Mouse (Mus musculus) hindbrain, embryonic 11.5 days (tissue): ENCODE data around the gene Gnl3. TPM values are rescaled to one million over a fixed set of nuclear protein-coding genes. Genes with fewer than 3 reads are reported as not detected.
A peak's percentile ranks its signal among the peaks of the same experiment; 100 is the strongest.

Experiments used
- ATAC-seq: fragments of 200-750 bp; cut with Nextera tagmentation; 2 replicates; pipeline ENCODE4 v1.8.0; 2017; ENCODE audit warnings: mild to moderate bottlenecking, moderate TSS enrichment, moderate library complexity; ENCODE audit not compliant: low FRiP score
- DNase-seq: peaks from one replicate; pipeline ENCODE4 v3.0.0-alpha.2; 2015; ENCODE audit warnings: low spot score
- H3K27ac ChIP-seq: fragments of 300-500 bp; sonication (generic); 2 replicates; pipeline ENCODE4 v1.5.1; 2014; ENCODE audit warnings: mild to moderate bottlenecking, low read depth, low read length
- H3K27me3 ChIP-seq: fragments of 300-500 bp; sonication (generic); 2 replicates; pipeline ENCODE4 v1.6.1; 2014; ENCODE audit warnings: mild to moderate bottlenecking, low read length, moderate library complexity, mixed read lengths; ENCODE audit not compliant: control insufficient read depth, insufficient read depth
- H3K36me3 ChIP-seq: fragments of 300-500 bp; sonication (generic); 2 replicates; pipeline ENCODE4 v1.6.1; 2014; ENCODE audit warnings: mild to moderate bottlenecking, low read length, moderate library complexity, mixed read lengths; ENCODE audit not compliant: control insufficient read depth, insufficient read depth
- H3K4me1 ChIP-seq: fragments of 300-500 bp; sonication (generic); replicated peaks from 2 replicates; pipeline ENCODE4 v1.6.1; 2014; ENCODE audit warnings: low read length, mixed read lengths; ENCODE audit not compliant: control insufficient read depth, insufficient read depth
- H3K4me2 ChIP-seq: fragments of 300-500 bp; sonication (generic); replicated peaks from 2 replicates; pipeline ENCODE4 v1.6.1; 2014; ENCODE audit warnings: mild to moderate bottlenecking, low read depth, low read length
- H3K4me3 ChIP-seq: fragments of 300-500 bp; sonication (generic); 2 replicates; pipeline ENCODE4 v1.5.1; 2014; ENCODE audit warnings: low read depth, low read length
- H3K9ac ChIP-seq: fragments of 300-500 bp; sonication (generic); 2 replicates; pipeline ENCODE4 v1.6.1; 2014; ENCODE audit warnings: low read depth, low read length
- H3K9me3 ChIP-seq: fragments of 300-500 bp; sonication (generic); 2 replicates; pipeline ENCODE4 v1.6.1; 2016; ENCODE audit warnings: low read length; ENCODE audit not compliant: control insufficient read depth
- WGBS: fragments of 180-500 bp; shearing (Covaris S2); extraction: QIAGEN DNeasy Blood & Tissue Kit; methylation state at CpG from one replicate; pipeline ENCODE4 v1.1.7; 2014; 5-methylcytosine and 5-hydroxymethylcytosine counted together
- polyA plus RNA-seq: library from polyadenylated mRNA; unstranded; fragments of >200 nt; fragmentation: Nextera tagmentation; extraction: Ambion mirVana; gene quantifications from 2 replicates; pipeline ENCODE4 v1.2.1, GENCODE M21; 2014

The Gnl3 gene
- polyA plus RNA-seq, result 82.6 and 85.6 TPM in 2 replicates

DNA sequence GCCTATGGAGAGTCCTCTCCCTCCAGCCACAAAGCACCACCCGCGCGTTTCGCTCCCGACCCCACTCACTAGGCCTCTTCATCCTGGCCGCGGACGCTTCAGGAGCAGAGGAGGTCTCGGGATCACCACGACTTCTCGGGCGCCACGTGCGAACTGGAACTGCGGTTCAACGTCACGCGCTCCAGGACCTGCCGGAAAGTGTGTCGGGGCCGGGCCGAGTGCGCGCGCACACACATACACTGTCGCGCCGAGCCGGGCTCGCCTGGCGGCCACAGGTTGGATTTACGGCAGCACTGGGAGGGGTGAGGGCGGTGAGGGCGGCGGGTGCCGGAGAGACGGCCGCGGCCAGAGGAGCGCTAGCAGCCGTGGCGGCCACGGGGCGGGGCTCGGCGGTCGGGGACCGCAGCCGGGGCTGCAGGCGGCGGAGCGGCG, at the start of gene Gnl3, which contains the start of gene Pbrm1:
Gnl3 (minus strand) TSS at position 293 of the 432 bp plus-strand sequence.
Pbrm1 (plus strand) TSS at position 279 of the 432 bp plus-strand sequence.
- under 1% methylated on average over 45 of the region's 53 CpGs for WGBS

DNA sequence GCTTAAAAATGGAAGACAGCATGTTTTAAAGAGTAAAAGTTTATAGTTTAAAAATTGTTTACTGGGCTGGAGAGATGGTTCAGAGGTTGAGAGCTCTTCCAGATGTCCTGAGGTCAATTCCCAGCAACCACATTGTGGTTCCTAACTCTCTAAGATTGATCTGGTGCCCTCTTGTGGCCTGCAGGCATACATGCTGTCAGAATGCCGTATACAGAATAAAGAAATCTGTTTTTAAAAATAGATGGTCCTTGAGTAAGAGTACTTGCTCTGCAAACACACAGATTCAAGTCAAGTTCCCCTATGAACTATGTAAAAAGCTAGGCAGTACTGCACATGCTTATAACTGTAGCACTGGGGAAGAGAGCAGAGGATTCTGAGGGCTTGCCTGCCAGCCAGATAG, 43.3 kb upstream of the Gnl3 start:
- Histone ChIP-seq H3K4me2 (no peak overlapping the region), H3K9ac (no peak overlapping the region), H3K4me1 (no peaks in the 10 kb centered on the region), H3K36me3 (peaks cover 24% of the 10 kb centered on the region), H3K27ac (no peak overlapping the region), H3K27me3 (no peaks in the 10 kb centered on the region), H3K4me3 (no peak overlapping the region), H3K9me3 (no peaks in the 10 kb centered on the region)
- WGBS, result 82% methylated on average over 1 of the region's 1 CpGs
- DNase-seq (no peak), ATAC-seq (no peak)

More for the DNA sequence above, at the start of gene Gnl3, which contains the start of gene Pbrm1:
- Histone ChIP-seq H3K9ac (peak within 1 kb of the TSS; percentile 93), H3K4me1 (0 out of 2 replicates have a peak, but pooled peaks cover 4% of the 10 kb centered on the region), H3K27ac (peak within 1 kb of the TSS; percentile 98), H3K27me3 (no peaks in the 10 kb centered on the region), H3K4me3 (peak within 1 kb of the TSS; percentile 66), H3K9me3 (no peaks in the 10 kb centered on the region), H3K36me3 (no peaks in the 10 kb centered on the region; the same call in 1 of the 2 replicates), H3K4me2 (peak within 1 kb of the TSS; percentile 63)
- peak; percentile 94 for ATAC-seq
- DNase-seq, result peak; percentile 97

DNA sequence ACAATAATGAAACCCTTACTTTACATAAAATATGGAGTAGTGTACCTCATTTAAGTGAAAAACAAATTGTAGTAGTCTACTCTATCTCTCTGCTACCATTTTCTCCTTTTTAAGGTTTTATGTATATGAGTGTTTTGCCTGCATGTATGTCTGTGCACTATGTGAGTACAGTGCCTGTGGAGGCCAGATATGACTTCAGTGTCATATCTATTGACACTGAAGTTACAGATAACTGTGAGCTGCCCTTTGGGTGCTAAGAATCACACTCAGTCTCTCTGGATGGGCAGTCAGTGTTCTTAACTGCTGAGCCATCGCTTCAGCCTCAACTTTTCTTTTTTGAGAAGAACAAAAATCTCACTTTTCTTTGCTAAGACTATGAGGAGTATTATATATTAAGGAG, 26.9 kb upstream of the Gnl3 start:
- H3K27me3 ChIP-seq, result no peaks in the 10 kb centered on the region
- no peaks in the 10 kb centered on the region for H3K4me1 ChIP-seq
- H3K9ac ChIP-seq, result no peak overlapping the region
- H3K4me3 ChIP-seq, result no peak overlapping the region
- 83% methylated on average over 1 of the region's 1 CpGs for WGBS
- DNase-seq, result no peak
- ATAC-seq, result no peak
- H3K27ac ChIP-seq, result no peak overlapping the region
- H3K36me3 ChIP-seq, result peaks cover 15% of the 10 kb centered on the region; the same call in 1 of the 2 replicates
- H3K9me3 ChIP-seq, result no peaks in the 10 kb centered on the region
- H3K4me2 ChIP-seq, result no peak overlapping the region

DNA sequence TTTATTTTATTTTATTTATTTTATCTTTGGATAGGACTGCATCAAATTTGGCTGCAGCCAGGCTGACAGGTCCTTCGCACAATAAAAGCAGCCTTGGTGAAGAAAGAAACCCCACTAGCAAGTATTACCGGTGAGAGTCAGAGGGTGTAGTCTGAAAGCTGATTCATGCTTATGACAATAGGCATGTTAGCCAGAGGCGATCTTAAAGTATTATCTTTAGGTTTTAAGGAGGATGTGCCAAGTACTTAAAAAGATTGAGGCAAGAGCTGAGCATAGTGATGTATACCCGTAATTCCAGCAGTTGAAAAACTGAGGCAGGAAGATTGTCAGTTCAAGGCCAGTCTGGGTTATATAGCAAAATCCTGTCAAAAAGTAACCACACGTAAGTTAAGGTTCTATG, 26.3 kb upstream of the Gnl3 start:
- no peak overlapping the region for H3K4me3 ChIP-seq
- no peaks in the 10 kb centered on the region for H3K9me3 ChIP-seq
- no peak overlapping the region for H3K27ac ChIP-seq
- DNase-seq (no peak), ATAC-seq (no peak)
- H3K9ac ChIP-seq, result no peak overlapping the region
- H3K4me1 ChIP-seq, result no peaks in the 10 kb centered on the region
- WGBS, result 93% methylated on average over 5 of the region's 5 CpGs
- H3K27me3 ChIP-seq, result no peaks in the 10 kb centered on the region
- peaks cover 13% of the 10 kb centered on the region; the same call in 1 of the 2 replicates for H3K36me3 ChIP-seq
- H3K4me2 ChIP-seq, result no peak overlapping the region

DNA sequence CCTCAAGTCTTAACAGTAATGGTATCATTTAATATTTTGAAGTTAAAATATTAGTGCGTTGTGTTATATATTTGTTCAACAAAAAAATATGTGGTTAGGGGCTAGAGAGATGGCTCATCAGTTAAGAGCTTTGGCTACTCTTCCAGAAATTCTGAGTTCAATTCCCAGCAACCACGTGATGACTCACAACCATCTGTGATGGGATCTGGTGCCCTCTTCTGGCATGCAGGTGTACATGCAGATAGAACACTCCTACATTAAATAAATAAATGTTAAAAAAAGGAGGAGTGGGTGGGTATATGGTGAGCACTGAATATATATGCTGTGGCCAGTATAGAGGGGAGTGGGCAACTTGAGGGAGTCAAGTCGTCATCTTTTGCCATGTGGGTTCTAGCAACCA, 6.8 kb upstream of the Gnl3 start:
- ATAC-seq, result no peak

DNA sequence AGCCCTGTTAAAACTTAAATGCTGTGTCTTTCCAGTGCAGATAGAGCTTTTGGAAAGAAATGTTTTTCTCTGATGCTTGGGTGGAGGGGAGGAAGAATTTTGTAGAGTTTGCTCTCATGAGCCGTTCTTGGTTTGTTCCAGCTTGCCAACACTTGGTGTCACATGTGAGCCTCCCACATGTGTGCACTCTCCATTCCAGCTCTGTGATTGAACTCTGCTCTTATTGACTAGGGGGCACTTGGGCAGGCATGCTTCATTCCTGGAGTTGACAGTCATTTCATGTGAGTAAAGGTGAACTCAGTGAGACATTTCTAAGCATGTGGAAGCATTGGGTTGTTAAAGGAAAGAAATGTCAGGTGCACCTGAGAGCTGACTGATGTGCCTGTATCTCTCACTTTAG, 3.6 kb upstream of the Gnl3 start:
- H3K36me3 ChIP-seq, result peaks cover 8% of the 10 kb centered on the region

More for the DNA sequence above, 6.8 kb upstream of the Gnl3 start:
- Histone ChIP-seq H3K9me3 (no peaks in the 10 kb centered on the region), H3K9ac (no peak overlapping the region), H3K4me1 (no peaks in the 10 kb centered on the region), H3K4me2 (no peak overlapping the region), H3K36me3 (peaks cover 15% of the 10 kb centered on the region), H3K27me3 (no peaks in the 10 kb centered on the region), H3K4me3 (no peak overlapping the region), H3K27ac (no peak overlapping the region)
- no peak for DNase-seq
- WGBS, result 77% methylated on average over 3 of the region's 3 CpGs

DNA sequence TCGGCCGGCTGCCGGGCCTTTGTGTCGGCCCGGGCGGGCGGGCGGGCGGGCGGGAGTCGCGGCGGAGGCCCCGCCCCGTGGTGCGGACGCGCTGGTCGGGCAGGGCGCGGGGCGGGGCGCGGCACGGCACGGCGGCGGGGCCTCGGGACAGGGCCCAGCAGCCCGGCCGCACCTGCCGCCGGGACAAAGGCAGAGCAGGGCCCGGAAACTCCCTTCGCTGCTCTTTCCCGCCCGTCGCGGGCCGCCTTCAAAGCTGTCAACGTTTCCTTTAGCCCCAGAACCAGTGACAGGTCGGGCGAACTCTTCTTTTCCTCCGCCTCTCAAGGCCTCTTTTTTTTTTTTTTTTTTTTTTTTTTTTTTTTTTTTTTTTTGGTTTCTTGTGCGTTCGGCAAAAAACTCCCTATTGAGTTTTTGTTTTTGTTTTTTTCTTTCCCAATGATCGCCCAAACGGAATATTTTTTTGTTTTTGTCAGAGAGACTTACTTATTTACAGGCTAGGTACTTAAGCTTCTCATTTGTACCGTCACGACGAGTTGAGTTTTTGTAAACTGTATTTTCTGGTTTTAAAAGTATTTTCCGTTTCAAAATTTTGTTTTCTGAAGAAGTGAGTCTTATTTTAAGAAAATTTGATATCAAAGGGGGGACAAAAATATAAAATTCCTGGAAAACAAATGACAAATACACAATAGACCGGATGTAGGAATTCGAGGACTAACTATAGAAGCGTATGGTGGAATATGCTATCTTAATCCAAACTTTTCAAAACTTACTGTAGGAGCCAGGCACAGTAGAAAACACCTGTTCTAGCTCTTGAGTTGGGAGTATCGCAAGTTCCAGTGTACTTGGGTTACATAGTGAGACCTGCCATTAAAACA, 616 bp upstream of the Gnl3 start:
- H3K9ac ChIP-seq, result peak overlapping the region; percentile 93
- no peaks in the 10 kb centered on the region for H3K27me3 ChIP-seq
- no peaks in the 10 kb centered on the region; the same call in 1 of the 2 replicates for H3K36me3 ChIP-seq
- peak overlapping the region; percentile 66 for H3K4me3 ChIP-seq
- WGBS, result 9% methylated on average over 29 of the region's 56 CpGs
- H3K9me3 ChIP-seq, result no peaks in the 10 kb centered on the region
- peak; percentile 86 for DNase-seq
- peak; percentile 96 for ATAC-seq
- H3K4me1 ChIP-seq, result 0 out of 2 replicates have a peak, but pooled peaks cover 4% of the 10 kb centered on the region
- peak overlapping the region; percentile 98 for H3K27ac ChIP-seq
- H3K4me2 ChIP-seq, result peak overlapping the region; percentile 63

More for the DNA sequence above, 3.6 kb upstream of the Gnl3 start:
- no peak overlapping the region for H3K9ac ChIP-seq
- no peaks in the 10 kb centered on the region for H3K27me3 ChIP-seq
- DNase-seq (no peak), ATAC-seq (no peak)
- H3K4me1 ChIP-seq, result 0 out of 2 replicates have a peak, but pooled peaks cover 4% of the 10 kb centered on the region
- H3K4me2 ChIP-seq, result no peak overlapping the region
- H3K27ac ChIP-seq, result no peak overlapping the region
- WGBS, result 69% methylated on average over 1 of the region's 1 CpGs
- H3K4me3 ChIP-seq, result no peak overlapping the region
- H3K9me3 ChIP-seq, result no peaks in the 10 kb centered on the region

DNA sequence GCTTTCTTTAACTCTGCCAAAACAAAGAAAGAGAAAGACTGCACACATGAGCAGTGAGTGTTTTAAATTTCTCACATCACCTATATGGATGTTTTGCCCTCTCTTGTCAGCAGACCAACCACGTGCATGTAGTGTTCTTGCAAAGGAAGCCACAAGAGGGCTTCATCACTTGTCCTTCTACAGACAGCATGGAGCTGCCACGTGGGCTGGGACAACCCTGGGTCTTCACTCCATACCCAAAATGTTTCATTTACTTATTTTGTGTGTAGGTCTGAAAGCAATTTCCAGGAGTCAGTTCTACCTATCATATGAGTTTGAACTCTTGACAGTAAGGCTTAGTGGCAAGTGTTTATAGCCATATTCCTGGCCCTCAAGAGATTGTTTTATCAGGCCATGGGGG, 1.1 kb downstream of the Gnl3 start:
- no peak overlapping the region for H3K27ac ChIP-seq
- peak overlapping the region; percentile 66 for H3K4me3 ChIP-seq
- 0% methylated on average over 2 of the region's 2 CpGs for WGBS
- H3K9ac ChIP-seq, result peak overlapping the region; percentile 93
- no peak for ATAC-seq
- 0 out of 2 replicates have a peak, but pooled peaks cover 4% of the 10 kb centered on the region for H3K4me1 ChIP-seq
- DNase-seq, result peak; percentile 32
- peak overlapping the region; percentile 63 for H3K4me2 ChIP-seq
- H3K36me3 ChIP-seq, result peaks cover 7% of the 10 kb centered on the region
- H3K9me3 ChIP-seq, result no peaks in the 10 kb centered on the region
- no peaks in the 10 kb centered on the region for H3K27me3 ChIP-seq
